Mouse (Mus musculus) left cerebral cortex, postnatal 36 days (tissue): Measurements from ENCODE around the gene Serinc5. TPM values are rescaled to one million over a fixed set of nuclear protein-coding genes. Genes with fewer than 3 reads are reported as not detected.
"Not testable (repeated sequence)": the region's sequence is repeated elsewhere in the genome, so short reads cannot be mapped to it uniquely, and the experiment has no call there.

Experiments used
- DNase-seq, 2 experiments: peaks; one replicate each; pipeline ENCODE4 v3.0.0; 2021 to 2022; ENCODE audit warnings: low spot score in 2 of 2, mixed read lengths in 1 of 2
- intact Hi-C: fragments of 180-260 bp; cut with DNase I; formaldehyde crosslinking; loops from one replicate; pipeline ENCODE4 v1.15.1; 2025
- total RNA-seq, 2 experiments: library from RNA; stranded (reverse); gene quantifications; 2 replicates each; pipeline ENCODE4 v1.2.3; 2021

The Serinc5 gene
- total RNA-seq, result 10 to 100 TPM; 62.4 to 69.0 TPM

- intact Hi-C loops, result loop anchor here (5.0 kb wide), 1 partner anchor 97 kb away; no protein-coding TSS in a partner anchor
- peak; percentile 95 to 96 for DNase-seq
Measured at GRCm38 (mm10) chr13:92610311-92611221, at the start of gene Serinc5. Gene Serinc5, plus strand, starts transcription at chr13:92611091.

- intact Hi-C loops, result no loop called here
- DNase-seq, result no peak
Measured at GRCm38 (mm10) chr13:92576072-92576471, 34.8 kb upstream of the Serinc5 start, which contains the start of gene Spz1. Gene Spz1, minus strand, starts transcription at chr13:92576172.

- intact Hi-C loops, result no loop called here
- no peak for DNase-seq
Measured at GRCm38 (mm10) chr13:92576688-92577087, 34.2 kb upstream of the Serinc5 start.

GRCm38 (mm10) chr13:92578210-92578609, 32.7 kb upstream of the Serinc5 start:
- DNase-seq, result no peak
- intact Hi-C loops, result no loop called here

- peak; percentile 40 to 58 for DNase-seq
- intact Hi-C loops, result loop anchor here (1.0 kb wide), 1 partner anchor 161 kb away; no protein-coding TSS in a partner anchor
Measured at GRCm38 (mm10) chr13:92580220-92581043, 30.5 kb upstream of the Serinc5 start.

GRCm38 (mm10) chr13:92584094-92584717, 26.7 kb upstream of the Serinc5 start:
- intact Hi-C loops, result no loop called here
- DNase-seq, result no peak

GRCm38 (mm10) chr13:92588704-92589103, 22.2 kb upstream of the Serinc5 start:
- intact Hi-C loops, result no loop called here
- no peak for DNase-seq

- no peak for DNase-seq
- intact Hi-C loops, result no loop called here
Measured at GRCm38 (mm10) chr13:92589255-92589654, 21.6 kb upstream of the Serinc5 start.

GRCm38 (mm10) chr13:92591225-92591624, 19.7 kb upstream of the Serinc5 start:
- DNase-seq, result no peak
- intact Hi-C loops, result no loop called here

GRCm38 (mm10) chr13:92592268-92592785, 18.6 kb upstream of the Serinc5 start:
- intact Hi-C loops, result no loop called here
- DNase-seq, result no peak

- intact Hi-C loops, result no loop called here
- peak; percentile 29 to 32 for DNase-seq
Measured at GRCm38 (mm10) chr13:92592786-92593635, 17.9 kb upstream of the Serinc5 start.

- intact Hi-C loops, result no loop called here
- DNase-seq, result no peak
Measured at GRCm38 (mm10) chr13:92593731-92594396, 17.0 kb upstream of the Serinc5 start.

GRCm38 (mm10) chr13:92594481-92594880, 16.4 kb upstream of the Serinc5 start:
- intact Hi-C loops, result no loop called here
- no peak for DNase-seq

- DNase-seq, result no peak
- intact Hi-C loops, result no loop called here
Measured at GRCm38 (mm10) chr13:92594907-92595306, 16.0 kb upstream of the Serinc5 start.

- intact Hi-C loops, result no loop called here
Measured at GRCm38 (mm10) chr13:92595424-92595823, 15.5 kb upstream of the Serinc5 start.

GRCm38 (mm10) chr13:92605306-92605705, 5.6 kb upstream of the Serinc5 start:
- DNase-seq, intact Hi-C loops: not testable (repeated sequence)

More at GRCm38 (mm10) chr13:92595424-92595823, 15.5 kb upstream of the Serinc5 start:
- no peak for DNase-seq

- DNase-seq, result no peak
- intact Hi-C loops, result loop anchor here (5.0 kb wide), 1 partner anchor 98 kb away; no protein-coding TSS in a partner anchor
Measured at GRCm38 (mm10) chr13:92609486-92610310, 1.2 kb upstream of the Serinc5 start.
